Mouse (Mus musculus) inflammation-experienced regulatory T-cells, adult 16 weeks (primary cell): ENCODE measurements around the gene Drd1. TPM values are rescaled to one million over a fixed set of nuclear protein-coding genes. Genes with fewer than 3 reads are reported as not detected.

Experiments used
- polyA plus RNA-seq: library from polyadenylated mRNA; unstranded; fragments of 100-300 nt; shearing (Covaris generic); gene quantifications from one replicate; pipeline ENCODE4 v1.2.1, GENCODE M21; 2017

Gene Drd1
- polyA plus RNA-seq = not detected

GRCm38 (mm10) chr13:54055448-54055861, at the start of gene Drd1:
Gene Drd1, minus strand, starts transcription at chr13:54055705.

GRCm38 (mm10) chr13:54071606-54072331, 16.3 kb upstream of the Drd1 start, which contains the start of gene Sfxn1:
Gene Sfxn1, plus strand, starts transcription at chr13:54071869.

Other genes starting within 250 kb of the Drd1 start
- gene Sfxn1, start 16.2 kb upstream of the Drd1 start, polyA plus RNA-seq = 66.8 TPM
- 14.5 TPM for gene Hrh2, start 136.4 kb upstream of the Drd1 start, polyA plus RNA-seq